Mouse (Mus musculus) adrenal gland, postnatal 36 days (tissue): ENCODE data around the gene V1rd19. TPM values are rescaled to one million over a fixed set of nuclear protein-coding genes. Genes with fewer than 3 reads are reported as not detected.
"Not testable (repeated sequence)": the region's sequence is repeated elsewhere in the genome, so short reads cannot be mapped to it uniquely, and the experiment has no call there.

Experiments used
- DNase-seq, 2 experiments: peaks; one replicate each; pipeline ENCODE4 v3.0.0; 2021; ENCODE audit warnings: mixed read lengths in 1 of 2
- long read RNA-seq, 2 experiments: library from polyadenylated mRNA; stranded (forward); transcript quantifications; one replicate each; pipeline ENCODE4 v2.0.0; 2021; ENCODE audit warnings: borderline sequencing depth in 2 of 2
- total RNA-seq, 2 experiments: library from RNA; stranded (reverse); gene quantifications; 2 replicates each; pipeline ENCODE4 v1.2.3; 2021

Gene V1rd19
- total RNA-seq: not detected
- long read RNA-seq, experiment 1: 0 reads
- long read RNA-seq, experiment 2: 0 reads

GRCm38 (mm10) chr7:24001391-24001790, at the start of gene V1rd19:
Gene V1rd19 (plus strand): TSS chr7:24001691.
- DNase-seq: no peak

- DNase-seq: peak; percentile 11 to 18
Observed at GRCm38 (mm10) chr7:23968044-23968443, 33.4 kb upstream of the V1rd19 start.

- not testable (repeated sequence) for DNase-seq
Observed at GRCm38 (mm10) chr7:23974315-23974714, 27.2 kb upstream of the V1rd19 start, which contains the start of gene Vmn1r181. Gene Vmn1r181 (plus strand): TSS chr7:23974615.

GRCm38 (mm10) chr7:24052660-24053304, 51.3 kb downstream of the V1rd19 start, which contains the start of gene Vmn1r183:
Gene Vmn1r183 (plus strand): TSS chr7:24053254.
- no peak for DNase-seq

Other genes starting within 250 kb of the V1rd19 start
- not detected for gene Vmn1r174, start 249.4 kb upstream of the V1rd19 start, total RNA-seq
- not detected for gene Vmn1r175, start 191.0 kb upstream of the V1rd19 start, total RNA-seq
- not detected for gene Vmn1r176, start 164.3 kb upstream of the V1rd19 start, total RNA-seq
- not detected for gene Vmn1r177, start 135.2 kb upstream of the V1rd19 start, total RNA-seq
- not detected for gene Vmn1r178, start 109.7 kb upstream of the V1rd19 start, total RNA-seq
- gene Vmn1r179, start 74.7 kb upstream of the V1rd19 start, total RNA-seq: not detected
- not detected for gene Vmn1r180, start 51.1 kb upstream of the V1rd19 start, total RNA-seq
- not detected for gene Vmn1r181, start 27.1 kb upstream of the V1rd19 start, total RNA-seq
- not detected for gene Vmn1r183, start 51.6 kb downstream of the V1rd19 start, total RNA-seq
- gene Zfp180, start 80.2 kb downstream of the V1rd19 start, total RNA-seq: 10 to 100 TPM; 23.3 to 26.3 TPM
- 1 to 10 TPM; 2.8 to 3.4 TPM for gene Zfp112, start 110.6 kb downstream of the V1rd19 start, total RNA-seq
- 1 to 10 TPM; 8.8 TPM for gene Zfp235, start 132.5 kb downstream of the V1rd19 start, total RNA-seq
- gene Zfp114, start 173.4 kb downstream of the V1rd19 start, total RNA-seq: under 1 TPM; 0.20 to 0.70 TPM
- gene Zfp111, start 209.8 kb downstream of the V1rd19 start, total RNA-seq: 1 to 10 TPM; 8.1 to 9.9 TPM
- 1 to 10 TPM; 3.4 to 3.8 TPM for gene Zfp109, start 235.9 kb downstream of the V1rd19 start, total RNA-seq